Mouse (Mus musculus) urinary bladder, postnatal 36 days (tissue): ENCODE results near the gene Arl8a.

ENCODE experiments used
- DNase-seq, 2 experiments: peaks; one replicate each; pipeline ENCODE4 v3.0.0; 2022; ENCODE audit warnings: low spot score in 2 of 2, mixed read lengths in 1 of 2

Gene Arl8a

DNA sequence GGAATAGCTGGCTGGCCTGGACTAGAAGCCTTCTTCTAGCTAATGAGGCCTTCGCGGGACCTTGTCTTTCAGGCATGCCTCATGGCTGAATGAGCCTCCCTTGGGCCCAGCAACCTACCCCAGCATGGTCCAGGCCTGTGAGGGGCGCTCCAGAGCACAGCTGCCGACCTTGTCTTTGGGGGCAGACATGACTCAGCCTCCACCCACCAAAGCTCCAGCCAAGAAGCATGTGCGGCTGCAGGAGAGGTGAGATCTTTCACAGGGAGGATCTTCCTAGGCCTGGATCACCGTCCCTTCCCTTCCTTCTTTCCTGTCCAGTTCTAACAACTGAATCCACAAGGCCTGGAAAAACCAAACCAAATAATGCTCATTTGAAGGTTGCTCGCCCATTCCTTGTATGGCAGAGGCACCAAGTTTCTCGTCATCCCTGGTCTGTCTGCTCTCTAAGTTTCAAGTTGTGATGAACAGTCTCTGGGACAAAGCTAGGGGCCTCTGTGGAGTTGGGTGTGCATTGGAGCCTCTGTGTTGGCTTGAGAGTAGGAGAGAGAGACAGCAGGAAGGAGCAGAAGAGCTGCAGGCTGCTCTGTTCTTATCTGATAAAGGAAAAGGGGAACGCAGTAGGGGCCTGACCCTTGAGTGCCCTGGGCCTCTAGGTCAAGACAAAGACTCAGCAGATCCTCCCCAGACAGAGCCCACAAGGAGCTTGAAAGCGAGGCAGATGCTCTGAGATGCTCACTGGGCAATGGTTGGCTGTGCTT is 12.8 kb upstream of the Arl8a start:
- DNase-seq = no peak

DNA sequence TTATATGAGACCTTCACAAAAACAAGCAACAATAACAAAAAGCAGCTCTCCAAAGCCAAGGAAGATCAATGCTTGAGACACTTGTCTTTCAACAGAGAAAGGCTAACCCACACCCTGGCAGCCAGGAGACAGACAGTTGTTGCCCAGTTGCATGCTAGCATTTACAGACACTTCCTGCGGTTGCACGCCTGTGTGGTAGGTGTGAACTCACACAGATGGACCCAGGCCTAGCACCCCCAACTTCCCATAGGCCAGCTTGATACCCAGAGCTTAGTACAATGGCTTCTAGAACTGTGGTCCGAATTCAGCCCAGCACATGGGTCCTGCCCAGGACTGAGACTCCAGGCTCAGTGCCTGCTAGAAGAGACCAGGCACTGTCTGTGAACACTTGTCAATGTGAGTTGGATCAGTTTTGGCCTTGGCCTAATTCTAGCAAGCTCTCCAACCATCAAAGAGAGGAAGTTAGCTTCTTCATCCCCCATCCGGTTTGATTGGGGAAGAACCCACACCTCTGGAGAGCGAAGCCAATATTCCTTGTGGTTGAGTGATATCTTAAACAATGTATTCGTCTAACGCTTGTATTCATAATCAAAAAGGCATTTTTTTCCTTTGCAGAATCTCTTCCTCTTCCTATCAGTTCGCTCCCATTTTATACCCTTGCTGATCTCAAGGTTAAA is 11.4 kb upstream of the Arl8a start:
- no peak for DNase-seq

DNA sequence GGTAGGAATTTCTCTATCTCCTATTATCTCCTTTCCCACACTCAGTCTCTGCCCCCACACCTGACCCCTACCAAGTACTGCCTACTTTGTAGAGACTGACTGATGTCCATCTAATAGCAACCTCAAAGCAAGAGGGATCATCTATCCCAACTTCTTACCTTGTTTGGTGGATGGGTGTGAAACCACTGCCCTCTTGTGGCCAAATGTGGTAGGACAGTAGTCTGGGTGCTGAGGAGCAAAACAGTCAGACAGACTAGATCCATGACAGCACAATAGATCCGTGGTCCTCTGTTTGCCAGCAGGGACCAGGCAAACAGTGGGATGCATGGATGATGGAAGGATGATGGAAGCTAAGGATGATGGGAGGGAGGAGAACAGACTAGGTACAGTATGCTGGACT is 10.1 kb upstream of the Arl8a start:
- peak in 1 of 2 experiments; percentile 51 for DNase-seq

DNA sequence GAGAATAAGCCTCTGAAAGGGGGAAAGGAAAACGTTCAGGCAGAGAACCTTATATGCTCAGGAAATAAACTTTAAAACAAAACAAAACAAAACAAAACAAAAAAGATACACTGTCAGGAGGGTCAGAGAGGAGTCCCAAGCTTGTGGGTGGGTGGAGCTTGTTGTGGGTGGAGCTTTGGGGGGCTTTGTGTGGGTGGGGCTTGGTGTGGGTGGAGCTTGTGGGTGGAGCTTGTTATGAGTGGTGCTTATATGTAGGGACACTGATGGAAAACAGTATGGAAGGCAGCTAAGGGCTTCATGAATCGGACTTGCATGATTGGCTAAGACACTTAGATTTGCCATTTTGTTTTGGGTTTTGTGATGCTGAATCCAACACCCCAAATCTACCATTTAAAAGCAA is 6.7 kb upstream of the Arl8a start:
- no peak for DNase-seq

DNA sequence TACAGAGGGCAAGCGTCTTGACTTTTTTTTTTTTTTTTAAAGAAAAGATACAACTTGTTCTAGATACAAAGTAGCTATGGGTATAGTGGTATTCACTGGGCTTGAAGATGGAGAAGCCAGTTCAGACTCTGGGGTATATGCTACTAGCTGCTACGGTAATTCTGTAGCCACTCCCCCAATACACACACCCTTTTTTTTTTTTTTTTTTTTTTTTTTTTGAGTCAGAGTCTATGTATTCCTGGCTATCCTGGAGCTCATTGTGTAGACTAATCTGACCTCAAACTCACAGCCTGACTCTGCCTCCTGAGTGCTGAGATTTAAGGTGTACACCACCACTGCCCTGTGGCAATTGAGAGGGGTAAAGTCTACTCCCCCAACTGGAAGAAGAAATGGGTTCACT is 4.2 kb upstream of the Arl8a start:
- no peak for DNase-seq

DNA sequence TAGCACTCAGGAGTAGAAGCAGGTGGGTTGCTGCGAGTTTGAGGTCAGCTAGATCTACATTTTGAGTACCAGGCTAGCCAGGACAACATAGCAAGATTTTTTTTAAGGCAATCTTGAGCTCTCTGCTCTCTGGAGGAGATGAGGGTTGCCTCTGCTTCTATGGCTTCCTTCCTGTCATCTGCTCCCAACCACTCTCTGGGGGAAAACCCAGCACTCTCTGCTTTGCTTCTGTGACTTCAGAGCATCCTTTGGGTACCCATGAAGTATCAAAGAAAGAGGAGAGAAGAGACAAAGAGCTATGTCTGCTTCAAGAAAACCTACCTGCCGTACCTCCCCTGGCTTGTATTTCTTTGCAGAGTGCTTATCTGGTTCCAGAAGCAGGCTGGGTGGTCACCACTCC is 2.7 kb upstream of the Arl8a start:
- DNase-seq = no peak

DNA sequence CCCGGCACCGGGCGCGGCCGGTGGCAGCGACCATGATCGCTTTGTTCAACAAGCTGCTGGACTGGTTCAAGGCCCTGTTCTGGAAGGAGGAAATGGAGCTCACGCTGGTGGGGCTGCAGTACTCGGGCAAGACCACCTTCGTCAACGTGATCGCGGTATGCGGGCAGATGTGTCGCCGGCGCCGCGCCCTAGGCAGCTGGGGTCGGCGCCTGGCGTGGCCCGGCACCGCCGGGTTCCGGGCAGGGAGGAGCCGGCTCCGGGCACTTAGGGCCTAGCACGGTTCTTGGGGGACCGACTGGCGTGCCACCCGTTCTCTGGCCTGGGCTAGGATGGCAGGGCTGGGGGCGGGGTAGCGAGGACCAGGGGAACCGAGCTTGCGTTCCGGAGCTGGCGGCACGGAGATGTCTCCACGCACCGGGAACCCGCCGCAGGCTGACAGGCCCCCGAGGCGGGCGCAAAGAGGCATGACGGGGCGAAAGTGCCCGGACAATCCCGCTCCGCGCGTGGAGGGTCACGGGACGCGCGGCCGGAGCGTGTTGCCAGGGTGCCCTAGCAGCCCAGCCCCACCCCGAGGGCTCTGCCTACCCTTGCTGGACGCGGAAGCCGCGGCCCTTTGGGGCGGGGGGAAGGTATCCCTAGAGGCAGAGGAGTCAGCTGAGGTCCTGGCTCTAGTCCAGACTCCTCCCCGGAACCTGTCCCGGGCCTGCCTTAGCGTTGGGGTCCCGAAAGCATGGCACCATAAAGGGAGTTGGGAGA is 500 bp downstream of the Arl8a start:
- peak; percentile 77 to 88 for DNase-seq

DNA sequence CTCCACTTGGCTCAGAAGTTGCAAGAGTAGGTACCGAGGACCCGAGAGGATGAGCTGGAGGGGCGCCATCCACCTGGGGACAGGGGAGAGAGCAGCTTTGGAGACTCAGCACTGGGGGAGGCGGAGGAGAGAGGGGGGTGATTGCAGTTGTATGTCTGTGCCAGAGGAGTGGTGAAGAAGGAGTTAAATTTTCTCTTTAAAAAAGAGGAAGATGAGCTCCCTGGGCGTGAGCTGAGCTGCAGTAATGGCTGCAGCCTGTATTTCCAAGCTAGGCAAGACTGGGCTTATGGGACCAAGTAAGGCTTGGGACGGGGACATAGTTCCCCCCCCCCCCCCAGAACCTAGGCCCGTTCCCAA is 1.1 kb downstream of the Arl8a start:
- no peak for DNase-seq

DNA sequence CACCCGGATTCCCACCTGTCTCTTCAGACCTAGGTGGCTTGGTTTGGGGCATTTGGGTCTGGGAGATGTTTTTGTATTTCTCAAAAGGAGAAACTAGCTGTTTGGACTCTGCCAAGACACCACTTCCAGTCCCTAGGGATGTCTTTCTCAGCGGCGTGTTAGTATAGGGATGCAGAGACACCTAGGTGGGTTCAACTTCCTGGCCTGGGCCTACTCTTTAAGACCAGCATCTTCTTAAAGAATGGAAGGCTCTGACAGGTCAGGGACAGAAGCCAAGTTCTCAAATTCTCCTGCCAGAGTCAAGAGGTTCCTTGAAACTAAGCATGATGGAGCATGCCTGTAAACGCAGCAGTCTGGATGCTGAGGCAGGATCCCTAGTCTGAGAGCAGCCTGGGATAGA is 1.9 kb downstream of the Arl8a start:
- no peak for DNase-seq

DNA sequence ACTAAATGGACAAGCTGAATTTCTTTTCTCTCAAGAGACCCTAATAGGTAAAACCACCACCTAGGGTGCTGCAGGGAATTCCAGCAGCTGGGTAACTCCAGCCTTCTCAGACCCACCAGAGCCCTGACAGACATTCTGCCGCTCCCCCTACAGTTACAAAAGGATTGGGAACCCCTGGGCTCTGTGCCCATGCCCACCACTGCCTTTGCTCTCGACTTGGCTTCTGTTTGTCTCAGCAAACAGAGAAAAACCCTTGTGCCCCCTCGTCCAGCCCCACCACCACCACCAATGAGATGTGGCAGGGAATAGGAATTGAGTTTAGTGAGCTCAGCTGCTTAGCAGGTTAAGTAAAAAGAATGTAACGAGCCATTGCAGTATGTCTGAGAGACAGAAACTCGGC is 2.4 kb downstream of the Arl8a start:
- no peak for DNase-seq

DNA sequence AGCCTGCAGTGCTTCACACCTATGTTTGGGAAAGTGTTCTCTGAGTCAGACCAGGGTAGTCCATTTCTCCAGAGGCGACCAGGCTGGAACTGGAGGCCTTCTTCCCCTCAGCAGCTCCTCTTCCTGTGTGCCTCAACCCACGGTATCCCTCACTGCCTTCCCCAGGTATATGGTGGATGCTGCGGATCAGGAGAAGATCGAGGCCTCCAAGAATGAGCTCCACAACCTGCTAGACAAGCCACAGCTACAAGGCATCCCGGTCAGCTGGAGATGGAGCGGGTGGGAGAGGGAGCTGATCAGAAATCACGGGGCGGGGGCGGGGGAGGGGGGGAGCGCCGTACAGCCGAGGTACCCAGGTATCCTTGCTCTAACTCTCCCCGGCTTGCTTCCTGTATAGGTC is 7.4 kb downstream of the Arl8a start:
- no peak for DNase-seq

DNA sequence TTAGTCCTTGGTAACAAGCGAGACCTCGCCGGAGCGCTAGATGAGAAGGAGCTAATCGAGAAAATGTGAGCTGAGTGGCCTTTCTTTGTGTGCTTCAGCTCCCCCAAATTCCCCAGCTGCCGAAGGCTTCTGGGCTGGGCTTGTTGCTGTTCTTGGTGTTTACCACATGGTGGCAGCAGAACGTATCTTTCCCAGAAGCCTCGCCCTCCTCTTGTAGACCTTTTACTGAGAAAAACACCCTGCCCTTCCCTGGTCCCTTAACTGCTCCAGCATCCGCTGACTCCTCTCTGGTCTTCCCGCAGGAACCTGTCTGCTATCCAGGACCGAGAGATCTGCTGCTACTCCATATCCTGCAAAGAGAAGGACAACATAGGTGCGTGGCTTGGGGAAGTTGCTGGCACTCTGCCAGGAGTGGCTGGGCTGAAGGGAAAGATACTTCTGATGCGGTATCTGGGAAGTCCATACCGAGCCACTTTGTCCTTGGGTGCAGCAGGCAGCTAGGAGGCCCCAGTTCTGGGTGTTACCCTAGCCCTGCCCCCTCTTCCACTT is 7.9 kb downstream of the Arl8a start:
- DNase-seq = peak; percentile 63 to 71

DNA sequence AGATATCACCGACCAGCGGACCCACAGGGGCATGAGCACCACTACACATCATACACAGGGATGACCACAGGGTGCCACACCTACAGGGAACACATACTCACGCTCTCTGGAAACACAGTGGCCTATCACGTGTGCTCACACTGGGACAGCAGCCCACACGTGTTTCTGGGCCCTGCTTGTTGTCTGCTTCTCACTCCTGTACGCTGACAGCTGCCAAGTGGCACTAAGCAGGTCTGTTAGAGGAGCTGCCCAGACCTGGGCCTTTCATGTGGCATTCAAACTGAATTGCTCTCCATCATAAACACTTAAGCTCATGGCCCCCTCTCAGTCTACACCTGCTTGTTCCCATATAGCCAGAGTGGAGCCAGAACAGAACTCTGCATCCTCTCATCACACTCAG is 9.7 kb downstream of the Arl8a start:
- no peak for DNase-seq

DNA sequence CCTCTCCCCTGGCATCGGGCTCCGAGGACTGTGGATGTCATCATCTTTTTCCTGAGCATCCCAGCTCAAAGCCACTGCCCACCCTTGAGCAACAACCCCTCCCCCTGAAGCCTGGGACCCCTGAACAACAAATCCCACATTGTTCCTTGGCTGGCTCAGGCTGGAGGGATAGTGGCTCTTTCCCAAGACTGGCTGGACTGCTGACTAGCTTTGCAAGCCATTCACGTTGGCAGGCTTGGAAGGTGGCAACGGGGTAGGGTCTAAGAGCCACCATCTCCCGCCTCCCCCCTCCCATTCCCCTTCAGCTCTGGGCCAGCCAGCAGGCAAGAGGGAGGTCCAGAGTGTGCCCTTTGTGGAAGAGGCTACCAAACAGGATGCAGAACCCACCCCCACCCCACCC is 12.0 kb downstream of the Arl8a start:
- DNase-seq = no peak

DNA sequence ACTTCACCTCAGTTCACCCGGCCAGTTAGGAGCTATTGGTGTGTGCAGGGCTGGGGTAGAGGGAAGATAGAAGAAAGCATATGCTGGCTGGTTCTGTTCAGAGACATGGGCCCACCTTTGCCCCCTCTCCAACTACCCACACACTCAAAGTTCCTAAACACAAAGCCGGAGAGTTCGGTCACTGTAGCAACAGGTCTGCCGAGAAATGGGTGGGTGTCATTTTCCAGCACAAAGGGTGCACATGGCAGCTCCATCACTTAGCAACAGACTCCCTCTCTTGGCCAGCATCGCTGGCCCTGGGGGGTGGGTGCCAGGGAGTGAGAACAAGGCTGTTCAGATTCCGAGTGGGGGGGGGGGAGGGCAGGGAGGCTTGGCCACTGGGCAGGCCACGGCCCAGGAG is 12.4 kb downstream of the Arl8a start:
- DNase-seq = no peak

DNA sequence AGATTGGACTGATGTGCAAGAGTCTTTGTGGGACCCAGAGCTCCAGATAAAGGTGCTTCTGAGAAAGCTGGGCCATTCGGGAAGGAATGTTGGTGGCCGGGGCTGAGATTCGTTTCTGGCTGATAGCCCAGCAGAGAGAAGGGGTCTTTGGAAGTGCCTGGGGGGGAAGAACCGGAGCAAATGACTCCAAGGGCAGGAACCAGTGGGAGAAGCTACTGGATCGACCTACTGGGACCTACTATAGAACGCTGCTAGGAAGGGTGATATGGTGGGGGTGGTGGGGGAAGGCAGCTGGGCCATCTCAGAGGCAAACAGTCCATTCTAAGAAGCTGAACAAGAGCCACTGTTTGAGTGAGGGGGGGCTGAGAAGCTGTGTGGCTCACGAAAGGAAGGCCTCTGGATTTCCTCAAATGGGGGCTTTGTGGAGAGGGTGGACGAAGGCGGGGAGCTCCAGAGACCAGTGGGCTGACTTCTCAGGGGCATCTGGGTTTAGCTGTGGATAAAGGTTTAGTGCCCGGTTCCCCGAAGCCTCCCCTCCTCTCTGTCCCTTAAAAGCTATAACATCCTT is 13.0 kb downstream of the Arl8a start:
- DNase-seq = no peak

DNA sequence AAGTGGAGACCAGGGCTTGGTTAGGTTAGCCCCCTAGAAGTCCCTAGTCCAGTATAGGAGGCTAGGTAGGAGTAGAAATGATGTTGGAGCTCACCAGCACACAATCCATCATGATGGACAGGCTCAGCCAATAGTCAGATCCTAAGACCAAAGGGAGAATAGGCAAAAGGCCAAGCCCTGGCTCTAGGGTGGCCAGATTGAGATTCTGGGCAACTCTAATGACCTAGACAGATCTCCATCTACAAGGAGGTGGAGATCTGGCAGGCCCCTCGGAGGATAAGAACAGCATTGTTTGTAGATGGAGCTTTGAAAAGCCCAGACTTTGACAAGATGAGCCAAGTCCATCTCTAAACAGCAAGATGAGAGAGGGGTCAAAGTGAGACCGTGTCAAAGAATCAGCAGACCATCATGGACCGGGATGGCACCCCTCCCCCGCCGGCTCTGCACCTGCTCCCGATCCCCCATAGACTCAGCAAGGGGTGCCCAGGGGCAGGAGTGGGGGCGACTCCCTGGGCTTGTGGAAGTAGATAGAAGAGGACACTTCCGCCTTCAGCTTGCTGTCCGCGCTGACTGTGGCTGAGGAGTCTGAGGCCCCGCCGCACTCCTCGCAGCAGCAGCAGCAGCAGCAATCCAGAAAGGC is 13.9 kb downstream of the Arl8a start:
- no peak for DNase-seq

DNA sequence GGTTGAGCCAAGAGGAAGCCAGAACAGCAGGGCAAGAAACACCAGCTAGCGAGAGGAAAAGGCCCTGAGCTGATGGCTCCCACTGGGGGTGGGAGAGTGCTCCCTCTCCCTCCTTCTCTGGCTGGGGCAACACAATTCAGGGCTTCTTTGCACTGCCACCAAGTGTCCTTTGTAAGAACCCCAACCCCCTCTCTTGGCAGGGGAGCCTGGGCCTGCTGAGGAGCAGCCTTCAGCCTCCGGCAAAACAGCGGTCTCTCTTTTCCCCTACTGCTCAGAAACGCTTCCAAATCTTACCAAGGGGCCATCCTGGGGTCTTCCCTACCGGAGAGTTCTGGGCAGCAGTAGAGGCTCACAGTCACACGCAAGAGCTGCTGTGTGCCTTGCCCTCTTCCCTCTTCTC is 16.1 kb downstream of the Arl8a start:
- no peak for DNase-seq

DNA sequence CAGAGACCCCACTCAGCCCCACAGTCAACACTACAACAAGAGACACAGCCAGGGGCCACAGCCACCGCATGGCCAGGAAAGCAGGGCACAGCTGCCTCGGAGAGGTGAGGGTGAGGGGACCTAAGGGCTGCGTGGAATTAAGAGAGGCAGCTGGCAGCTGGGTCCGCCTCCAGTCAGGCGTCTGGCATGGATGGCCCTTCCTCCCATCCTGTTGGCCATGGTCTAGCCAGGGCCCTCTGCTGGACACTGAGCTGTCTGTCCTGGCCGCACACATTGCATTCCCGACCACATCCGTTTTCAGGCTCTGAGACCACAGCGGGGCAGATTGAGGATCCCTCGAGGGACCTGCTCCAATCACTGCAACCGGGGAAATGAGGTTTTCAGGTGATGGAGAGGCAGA is 20.8 kb downstream of the Arl8a start, which contains the start of gene Gpr37l1:
Gene Gpr37l1 (minus strand): TSS at position 247 of the 400 bp plus-strand sequence.
- no peak for DNase-seq

DNA sequence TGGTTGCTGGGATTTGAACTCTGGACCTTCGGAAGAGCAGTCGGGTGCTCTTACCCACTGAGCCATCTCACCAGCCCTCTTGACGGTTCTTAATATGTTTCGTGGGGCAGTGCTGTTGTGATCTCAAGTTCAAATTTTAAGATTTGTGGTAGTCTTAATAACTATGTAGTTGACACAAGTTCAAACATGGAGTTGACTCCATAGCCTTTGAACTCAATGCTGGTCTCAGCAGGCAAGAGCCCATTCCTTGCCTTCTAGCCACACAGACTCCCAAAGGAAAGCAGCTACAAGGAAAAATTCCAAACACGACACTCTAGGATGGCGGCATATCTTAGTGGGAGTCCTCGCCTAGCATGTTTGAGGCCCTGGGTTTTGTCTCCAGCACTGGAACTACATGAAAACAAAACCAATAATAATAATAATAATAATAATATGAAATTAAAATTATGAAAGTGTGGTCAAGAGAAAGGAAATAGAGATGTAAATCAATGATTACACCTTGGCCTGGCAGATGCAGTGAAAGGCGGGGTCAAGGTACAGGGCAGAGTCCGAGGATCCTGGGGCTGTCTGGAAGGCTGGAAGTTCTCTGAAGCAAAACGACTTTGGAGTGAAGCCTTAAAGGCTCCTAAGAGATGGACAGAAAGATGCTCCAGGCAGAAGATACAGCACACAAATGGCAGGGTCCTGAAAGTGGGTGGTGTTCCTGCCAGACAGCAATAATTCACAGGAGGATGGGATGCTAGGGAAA is 22.0 kb downstream of the Arl8a start:
- DNase-seq = no peak
